Mouse (Mus musculus): ENCODE measurements around the gene Adk. TPM values are rescaled to one million over a fixed set of nuclear protein-coding genes. Genes with fewer than 3 reads are reported as not detected.
"Not testable (repeated sequence)": the region's sequence is repeated elsewhere in the genome, so short reads cannot be mapped to it uniquely, and the experiment has no call there.

Gene Adk
- total and polyA plus RNA-seq, 3 experiments = 69.0 to 479 (median 102) TPM

DNA sequence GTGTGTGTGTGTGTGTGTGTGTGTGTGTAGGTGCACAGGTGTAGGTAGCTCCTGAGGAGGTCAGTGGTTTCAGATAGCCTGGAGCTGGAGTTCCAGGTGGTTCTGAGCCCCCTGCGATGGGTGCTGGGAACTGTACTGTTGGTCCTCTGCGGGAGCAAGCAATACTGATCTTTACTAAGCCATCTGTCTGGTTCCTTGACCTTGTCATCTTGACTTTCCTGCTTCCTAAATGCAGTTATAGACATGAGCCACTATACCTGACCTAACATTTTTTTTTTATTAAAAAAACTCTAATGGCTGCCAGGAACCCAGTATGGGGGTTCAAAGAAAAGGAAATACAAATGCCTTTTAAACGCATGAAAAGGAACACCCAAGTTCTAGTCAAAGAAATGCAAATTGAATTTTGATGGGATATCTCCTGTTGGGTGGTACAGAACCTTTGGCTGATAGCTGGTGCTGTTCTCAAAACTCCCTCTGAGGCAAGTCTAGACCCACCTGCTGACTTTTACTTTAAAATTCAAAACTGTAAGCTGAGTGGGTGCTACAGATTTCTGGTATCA lies 433.7 kb downstream of the Adk start:
- Histone ChIP-seq H3K36me3 (ENCODE audit: control insufficient read depth in 1 of 2, insufficient read depth in 2 of 2, low read length in 2 of 2) (no peaks in the 10 kb centered on the region), H3K27me3 (ENCODE audit: control insufficient read depth in 1 of 2, insufficient read depth in 2 of 2, low read length in 2 of 2) (no peaks in the 10 kb centered on the region), H3K27ac (ENCODE audit: control insufficient read depth, low read depth, low read length) (no peak overlapping the region), H3K79me2 (ENCODE audit: control insufficient read depth, insufficient read depth, low read length, poor library complexity) (no peaks in the 10 kb centered on the region), H3K4me1 (ENCODE audit: control insufficient read depth in 1 of 2, insufficient read depth in 2 of 2, low read length in 2 of 2) (no peaks in the 10 kb centered on the region), H3K9me3 (replicated peaks; ENCODE audit: insufficient read depth, low read length) (no peaks in the 10 kb centered on the region), H3K4me3 (ENCODE audit: control insufficient read depth in 1 of 2, insufficient read depth in 1 of 2, low read depth in 2 of 2, low read length in 2 of 2) (no peak overlapping the region), H3K9ac (ENCODE audit: control insufficient read depth, low read depth, low read length, poor library complexity, severe bottlenecking) (no peak overlapping the region)
- TF ChIP-seq MYC (IDR thresholded peaks at IDR 0.05; ENCODE audit: low read depth, low read length) (no peak), ELF1 (IDR thresholded peaks at IDR 0.05; ENCODE audit: low read depth, low read length) (no peak)
- no peak for DNase-seq (ENCODE audit: low read depth, low spot score)

DNA sequence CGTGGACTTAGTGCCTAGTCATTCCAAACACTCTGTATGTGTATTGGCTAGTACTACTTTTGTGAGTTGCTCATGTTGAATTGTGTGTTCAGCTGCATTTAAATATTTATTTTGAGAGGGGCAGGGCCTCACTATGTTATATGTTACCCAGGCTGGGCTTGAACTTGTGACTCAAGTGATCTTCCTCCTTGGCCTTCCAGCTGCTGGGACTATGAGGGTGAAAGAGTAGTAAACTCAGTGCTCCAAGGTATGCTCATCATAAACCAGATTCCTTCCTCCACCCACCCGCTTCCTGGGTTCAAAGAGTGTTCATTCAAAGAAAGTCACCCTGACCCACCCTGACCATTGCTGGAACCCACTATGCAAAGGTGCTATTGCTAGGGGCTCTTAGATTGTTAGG lies 434.8 kb downstream of the Adk start:
- not testable (repeated sequence) for H3K79me2 ChIP-seq (ENCODE audit: control insufficient read depth, insufficient read depth, low read length, poor library complexity)

GRCm38 (mm10) chr14:21488426-21489115 lies 436.2 kb downstream of the Adk start:
- DNase-seq (ENCODE audit: low read depth, low spot score); H3K9me3 ChIP-seq (replicated peaks; ENCODE audit: insufficient read depth, low read length); H3K4me1 ChIP-seq (ENCODE audit: control insufficient read depth in 1 of 2, insufficient read depth in 2 of 2, low read length in 2 of 2); H3K79me2 ChIP-seq (ENCODE audit: control insufficient read depth, insufficient read depth, low read length, poor library complexity); H3K27ac ChIP-seq (ENCODE audit: control insufficient read depth, low read depth, low read length); H3K36me3 ChIP-seq (ENCODE audit: control insufficient read depth in 1 of 2, insufficient read depth in 2 of 2, low read length in 2 of 2); H3K4me3 ChIP-seq (ENCODE audit: control insufficient read depth in 1 of 2, insufficient read depth in 1 of 2, low read depth in 2 of 2, low read length in 2 of 2); H3K9ac ChIP-seq (ENCODE audit: control insufficient read depth, low read depth, low read length, poor library complexity, severe bottlenecking); H3K27me3 ChIP-seq (ENCODE audit: control insufficient read depth in 1 of 2, insufficient read depth in 2 of 2, low read length in 2 of 2): not testable (repeated sequence)

More for the DNA sequence above, 434.8 kb downstream of the Adk start:
- H3K9me3 ChIP-seq (replicated peaks; ENCODE audit: insufficient read depth, low read length); H3K27ac ChIP-seq (ENCODE audit: control insufficient read depth, low read depth, low read length); H3K4me3 ChIP-seq (ENCODE audit: control insufficient read depth in 1 of 2, insufficient read depth in 1 of 2, low read depth in 2 of 2, low read length in 2 of 2); H3K36me3 ChIP-seq (ENCODE audit: control insufficient read depth in 1 of 2, insufficient read depth in 2 of 2, low read length in 2 of 2); H3K9ac ChIP-seq (ENCODE audit: control insufficient read depth, low read depth, low read length, poor library complexity, severe bottlenecking); H3K27me3 ChIP-seq (ENCODE audit: control insufficient read depth in 1 of 2, insufficient read depth in 2 of 2, low read length in 2 of 2); DNase-seq (ENCODE audit: low read depth, low spot score); H3K4me1 ChIP-seq (ENCODE audit: control insufficient read depth in 1 of 2, insufficient read depth in 2 of 2, low read length in 2 of 2): not testable (repeated sequence)

DNA sequence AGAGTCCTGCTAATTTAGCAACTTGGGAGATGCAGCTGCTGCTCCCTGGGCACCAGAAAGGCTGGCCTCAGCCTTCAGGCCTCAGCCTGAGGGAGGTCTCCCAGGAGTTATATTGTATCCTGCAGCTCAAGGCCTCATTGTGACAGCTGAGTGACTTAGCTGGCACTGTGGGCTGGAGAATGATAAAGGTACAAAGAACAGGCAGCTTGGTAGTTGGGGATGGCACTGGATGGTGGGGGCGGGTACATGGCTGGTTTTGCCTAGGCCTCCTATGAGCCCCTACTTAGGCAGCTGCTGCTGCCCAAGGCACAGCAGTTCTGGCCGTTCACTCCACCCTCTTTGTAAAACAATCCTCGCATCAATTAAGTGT lies 436.7 kb downstream of the Adk start:
- Histone ChIP-seq H3K36me3 (ENCODE audit: control insufficient read depth in 1 of 2, insufficient read depth in 2 of 2, low read length in 2 of 2) (no peaks in the 10 kb centered on the region), H3K27me3 (ENCODE audit: control insufficient read depth in 1 of 2, insufficient read depth in 2 of 2, low read length in 2 of 2) (no peaks in the 10 kb centered on the region), H3K4me1 (ENCODE audit: control insufficient read depth in 1 of 2, insufficient read depth in 2 of 2, low read length in 2 of 2) (no peaks in the 10 kb centered on the region), H3K27ac (ENCODE audit: control insufficient read depth, low read depth, low read length) (no peak overlapping the region), H3K4me3 (ENCODE audit: control insufficient read depth in 1 of 2, insufficient read depth in 1 of 2, low read depth in 2 of 2, low read length in 2 of 2) (no peak overlapping the region), H3K79me2 (ENCODE audit: control insufficient read depth, insufficient read depth, low read length, poor library complexity) (no peaks in the 10 kb centered on the region), H3K9ac (ENCODE audit: control insufficient read depth, low read depth, low read length, poor library complexity, severe bottlenecking) (no peak overlapping the region), H3K9me3 (replicated peaks; ENCODE audit: insufficient read depth, low read length) (no peaks in the 10 kb centered on the region)
- TF ChIP-seq ZC3H11A (IDR thresholded peaks at IDR 0.05; ENCODE audit: low read depth, low read length) = no peak
- no peak for TF ChIP-seq CHD1 (IDR thresholded peaks at IDR 0.05; ENCODE audit: low read depth, low read length)
- no peak for DNase-seq (ENCODE audit: low read depth, low spot score)
